Mouse (Mus musculus) lung, postnatal 36 days (tissue): ENCODE results near the gene Usp8.

Experiments used
- DNase-seq: peaks from one replicate; pipeline ENCODE4 v3.0.0; 2022; ENCODE audit warnings: mixed read lengths

The Usp8 gene

DNA sequence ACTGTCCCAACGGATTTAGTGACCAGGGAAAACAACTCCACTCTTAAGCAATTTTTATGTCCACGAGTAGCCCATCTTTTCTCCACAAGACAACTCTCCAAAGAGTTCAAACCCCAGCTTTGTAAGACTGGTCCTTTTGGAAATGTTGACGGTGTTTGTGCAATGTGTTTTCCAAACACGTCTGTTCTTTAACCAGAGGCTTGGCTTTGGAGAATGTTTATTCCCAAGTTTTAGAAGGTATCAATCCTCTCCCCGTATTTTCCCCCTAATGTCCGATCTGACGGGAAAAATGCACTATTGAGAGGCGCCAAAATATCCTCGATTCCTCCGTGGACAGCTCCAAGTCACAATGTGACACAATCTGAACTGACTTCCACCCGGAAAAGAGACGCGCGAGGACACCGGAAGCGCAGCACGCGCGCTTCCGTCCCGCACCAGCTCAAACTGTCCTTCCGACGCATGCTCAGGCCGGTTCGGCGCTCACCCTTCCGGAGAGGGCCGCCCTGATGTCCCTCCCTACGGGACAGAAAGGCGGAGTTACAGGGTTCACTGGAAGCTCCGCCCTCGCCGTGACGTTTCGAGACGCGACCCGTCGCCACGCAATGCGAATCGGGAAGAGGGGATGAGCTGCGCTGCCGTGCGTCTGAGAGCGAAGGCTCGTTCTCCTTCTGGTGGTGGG lies at the start of gene Usp8:
TSS of gene Usp8 (plus strand) at position 570 of the 679 bp plus-strand sequence.
- peak; percentile 99 for DNase-seq

DNA sequence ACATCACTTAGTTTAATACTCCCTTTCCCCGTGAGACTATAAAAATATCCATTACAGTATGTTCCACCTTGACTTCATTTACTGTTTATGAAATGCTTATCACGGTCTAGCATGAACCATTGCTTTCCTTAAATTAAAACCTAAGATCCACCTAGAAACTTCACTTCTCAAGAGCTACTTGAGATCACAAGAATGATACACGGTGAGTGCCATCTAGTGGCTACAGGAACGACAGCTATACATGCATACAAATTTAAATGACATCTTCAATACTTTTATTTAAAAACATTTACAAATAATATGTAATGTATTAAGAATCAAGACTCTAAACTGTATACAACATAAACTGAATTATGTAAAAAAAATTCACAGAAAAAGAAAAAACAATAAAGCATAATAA lies 43.6 kb upstream of the Usp8 start:
- DNase-seq: peak; percentile 78

DNA sequence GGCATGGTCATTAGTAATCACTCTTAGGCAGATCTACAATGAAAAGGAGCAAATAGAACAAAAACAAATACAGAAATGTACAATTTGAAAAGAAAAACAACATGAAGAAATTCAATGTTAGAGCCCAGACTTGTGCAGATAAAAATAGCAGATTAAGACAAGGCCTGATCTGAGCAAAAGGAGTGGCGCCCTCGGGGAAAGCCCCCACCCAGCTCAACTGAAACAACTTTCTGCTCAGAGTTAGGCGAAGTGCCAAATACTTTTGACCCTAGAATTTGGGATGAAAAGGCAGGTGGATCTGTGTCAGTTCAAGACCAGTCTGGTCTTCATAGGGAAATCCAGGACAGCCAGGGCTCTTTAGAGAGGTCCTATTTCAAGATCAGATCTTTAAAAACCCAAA lies 41.1 kb upstream of the Usp8 start:
- no peak for DNase-seq

DNA sequence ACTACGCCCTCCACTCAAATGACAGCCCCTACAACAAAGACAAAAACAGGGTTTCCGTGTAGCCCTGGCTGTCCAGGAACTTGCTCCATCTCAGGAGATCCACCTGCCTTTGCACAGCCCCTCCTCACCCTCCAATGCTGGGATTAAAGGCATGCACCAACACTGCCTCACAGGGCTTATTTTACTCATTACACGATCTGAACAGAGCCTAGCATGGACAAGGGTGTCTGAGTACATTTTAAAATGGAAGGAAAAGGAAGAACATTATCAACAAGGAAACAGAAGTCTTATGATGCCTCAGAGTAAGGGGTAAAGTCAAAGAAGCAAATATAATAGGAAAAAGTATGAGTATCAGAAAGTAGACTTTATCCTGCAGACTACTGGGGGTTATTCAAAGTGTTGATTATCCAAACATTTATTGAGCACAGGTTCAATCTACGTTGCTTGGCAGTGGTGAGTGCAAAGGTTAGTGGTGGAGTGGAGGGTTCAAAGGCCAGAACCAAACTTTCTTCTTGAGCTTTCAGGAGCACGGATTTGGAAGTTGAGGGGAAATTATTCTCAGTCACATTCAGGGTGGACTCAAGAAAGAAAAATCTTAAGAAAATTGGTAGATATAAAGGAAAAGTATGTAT lies 38.4 kb upstream of the Usp8 start:
- DNase-seq: no peak

- DNase-seq: no peak
Observed at GRCm38 (mm10) chr2:126673317-126674242, 33.5 kb upstream of the Usp8 start.

DNA sequence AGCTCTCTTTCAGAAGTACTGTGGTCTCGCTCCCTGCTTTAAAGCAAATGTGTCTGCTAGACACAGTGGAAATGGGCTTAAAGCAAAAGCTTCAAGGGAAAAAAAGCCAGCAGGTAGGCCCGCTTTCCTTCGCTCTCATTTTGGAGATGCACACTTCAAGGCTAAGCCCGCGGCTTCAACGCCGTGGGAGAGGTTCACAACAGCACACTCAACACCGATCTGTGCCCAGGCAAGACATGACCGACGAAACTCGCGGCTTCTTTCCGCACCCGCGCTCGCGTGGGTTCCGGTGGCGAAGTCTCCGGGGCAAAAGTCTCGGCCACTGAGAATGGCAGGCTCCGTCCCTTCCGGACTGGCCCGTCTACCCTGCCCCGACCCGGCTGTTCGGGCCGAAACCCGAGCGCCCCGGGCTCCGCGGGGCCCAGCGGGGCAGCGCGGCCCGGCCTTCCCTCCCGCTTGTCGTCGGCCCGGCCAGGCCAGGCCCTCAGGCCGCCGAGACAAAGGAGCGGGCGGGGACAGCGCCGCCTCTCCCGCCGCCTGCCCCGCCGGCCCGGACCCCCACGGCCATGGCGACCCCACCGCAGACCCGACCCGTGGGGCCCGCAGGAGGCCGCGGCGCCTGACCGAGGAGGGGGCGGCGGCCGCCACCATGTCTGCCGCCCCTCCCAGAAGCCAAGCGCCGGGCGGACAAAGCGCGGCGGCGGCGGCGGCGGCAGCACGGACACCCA lies 32.5 kb upstream of the Usp8 start:
- peak; percentile 47 for DNase-seq

GRCm38 (mm10) chr2:126675169-126676121 lies 31.7 kb upstream of the Usp8 start:
- DNase-seq: peak; percentile 86

DNA sequence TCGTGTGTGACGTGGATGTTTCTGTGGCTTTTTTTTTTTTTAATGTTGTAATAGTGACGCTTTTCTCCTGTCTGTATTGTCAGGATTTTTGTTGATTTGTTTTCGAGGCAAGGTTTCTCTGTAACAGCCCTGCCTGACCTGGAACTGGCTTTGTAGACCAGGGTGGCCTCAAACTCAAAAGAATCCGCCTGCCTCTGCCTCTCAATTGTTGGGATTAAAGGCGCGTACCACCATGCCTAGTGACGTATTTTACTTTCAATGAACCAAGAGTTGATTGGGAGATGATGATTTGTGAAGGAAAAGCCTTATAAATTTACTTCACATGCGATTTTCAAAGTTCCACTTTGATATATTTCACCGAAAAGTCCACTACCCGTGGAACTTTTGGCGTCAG lies 31.0 kb upstream of the Usp8 start, which contains the start of gene Gabpb1:
TSS of gene Gabpb1 (minus strand) at position 216 of the 394 bp plus-strand sequence.
- DNase-seq: no peak

GRCm38 (mm10) chr2:126677366-126677765 lies 29.8 kb upstream of the Usp8 start:
- DNase-seq: peak; percentile 54

DNA sequence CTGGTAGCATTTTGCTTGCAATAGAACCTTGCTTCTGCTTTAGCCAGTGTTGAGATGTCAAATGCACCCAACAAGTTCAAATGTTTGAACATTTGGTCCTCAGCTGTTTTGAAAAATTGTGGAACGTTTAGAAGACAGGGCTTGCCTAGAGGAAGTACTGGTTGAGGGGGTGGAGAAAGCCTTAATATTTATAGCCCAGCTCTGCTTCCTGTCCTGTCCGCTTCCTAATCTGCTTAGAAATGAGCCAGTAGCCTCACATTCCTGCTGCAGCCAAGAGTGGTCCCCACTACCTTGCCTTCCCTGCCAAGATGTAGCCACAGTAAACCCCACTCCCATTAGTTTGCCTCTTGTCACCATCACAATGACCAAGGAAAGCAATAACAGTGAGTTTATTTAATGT lies 24.8 kb upstream of the Usp8 start:
- no peak for DNase-seq

- no peak for DNase-seq
Observed at GRCm38 (mm10) chr2:126682937-126683336, 24.2 kb upstream of the Usp8 start.

DNA sequence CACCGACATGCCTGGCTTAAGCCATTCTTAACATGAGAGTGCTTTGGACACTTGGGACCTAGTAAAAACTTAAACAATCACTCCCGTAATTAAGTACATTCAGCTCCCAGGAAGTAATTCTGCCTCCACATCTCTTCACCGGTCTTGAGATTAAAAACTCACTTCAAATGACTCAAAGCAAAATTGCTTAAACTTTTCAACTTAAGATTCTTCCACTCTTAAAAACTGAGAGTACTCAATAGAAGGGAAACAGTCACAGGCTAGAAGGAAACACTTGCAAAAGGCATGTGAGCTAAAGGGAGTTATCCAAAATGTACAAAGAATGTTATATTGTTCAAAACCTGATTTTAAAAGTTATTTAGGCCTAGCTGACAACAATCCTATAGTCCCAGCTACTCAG lies 15.8 kb upstream of the Usp8 start:
- DNase-seq: peak; percentile 40

GRCm38 (mm10) chr2:126695285-126695684 lies 11.8 kb upstream of the Usp8 start:
- peak; percentile 76 for DNase-seq

DNA sequence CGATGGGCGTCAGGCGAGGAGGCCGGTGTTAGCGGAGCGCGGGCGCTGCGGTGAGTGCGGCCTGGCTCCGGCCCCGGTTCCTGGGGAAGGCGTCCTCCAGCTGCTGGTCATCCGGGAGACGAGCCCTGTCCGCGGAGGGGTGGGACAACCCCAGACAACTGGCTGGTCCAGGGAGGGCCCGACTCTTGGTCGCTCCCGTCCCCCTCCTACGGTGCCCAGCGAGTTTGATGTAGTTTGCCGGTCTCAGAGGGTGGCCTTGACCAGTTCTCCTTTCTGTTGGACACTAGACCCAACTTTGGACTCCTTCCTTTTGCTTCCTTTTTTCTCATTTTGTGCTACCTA lies 281 bp downstream of the Usp8 start:
- DNase-seq: no peak

- DNase-seq: no peak
Observed at GRCm38 (mm10) chr2:126708361-126708760, 1.2 kb downstream of the Usp8 start.

DNA sequence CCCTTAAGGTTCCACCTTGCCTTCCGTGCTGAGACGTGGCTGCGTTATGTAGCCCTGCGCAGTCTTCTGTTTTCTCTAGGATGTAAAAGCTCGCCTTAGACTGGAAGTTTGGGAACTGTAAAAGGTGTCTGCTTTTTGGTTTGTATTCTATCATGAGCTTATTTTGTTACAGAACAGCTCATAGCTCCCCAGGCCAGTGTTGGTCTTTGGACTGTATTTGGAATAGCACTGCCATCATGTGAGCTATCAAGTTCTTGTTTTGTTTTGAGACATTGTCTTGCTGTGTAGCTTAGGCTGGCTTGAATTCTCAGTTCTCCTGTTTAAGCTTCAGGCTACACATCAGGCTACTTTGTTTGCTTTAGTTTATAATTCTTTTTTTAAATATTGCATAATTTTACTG lies 5.4 kb downstream of the Usp8 start:
- DNase-seq: no peak

- no peak for DNase-seq
Observed at GRCm38 (mm10) chr2:126712950-126713349, 5.8 kb downstream of the Usp8 start.

GRCm38 (mm10) chr2:126729207-126729606 lies 22.1 kb downstream of the Usp8 start:
- no peak for DNase-seq

DNA sequence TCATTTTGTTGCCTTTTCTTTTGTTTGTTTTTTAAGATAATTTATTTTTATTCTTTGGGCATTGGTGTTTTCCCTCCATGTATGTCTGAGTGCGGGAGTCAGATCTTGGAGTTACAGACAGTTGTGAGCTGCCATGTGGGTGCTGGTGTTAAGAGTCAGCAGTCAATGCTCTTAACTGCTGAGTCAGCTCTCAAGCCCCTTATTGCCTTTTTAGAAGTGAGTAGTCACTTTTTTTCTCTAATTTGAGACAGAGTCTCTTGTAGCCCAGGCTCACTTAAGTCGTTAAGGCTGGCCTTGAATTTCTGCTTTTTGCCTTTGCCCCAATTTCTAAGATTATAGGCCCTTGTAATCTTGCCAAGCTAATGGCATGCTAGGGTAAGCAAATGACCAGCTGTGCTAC lies 23.4 kb downstream of the Usp8 start:
- DNase-seq: no peak

DNA sequence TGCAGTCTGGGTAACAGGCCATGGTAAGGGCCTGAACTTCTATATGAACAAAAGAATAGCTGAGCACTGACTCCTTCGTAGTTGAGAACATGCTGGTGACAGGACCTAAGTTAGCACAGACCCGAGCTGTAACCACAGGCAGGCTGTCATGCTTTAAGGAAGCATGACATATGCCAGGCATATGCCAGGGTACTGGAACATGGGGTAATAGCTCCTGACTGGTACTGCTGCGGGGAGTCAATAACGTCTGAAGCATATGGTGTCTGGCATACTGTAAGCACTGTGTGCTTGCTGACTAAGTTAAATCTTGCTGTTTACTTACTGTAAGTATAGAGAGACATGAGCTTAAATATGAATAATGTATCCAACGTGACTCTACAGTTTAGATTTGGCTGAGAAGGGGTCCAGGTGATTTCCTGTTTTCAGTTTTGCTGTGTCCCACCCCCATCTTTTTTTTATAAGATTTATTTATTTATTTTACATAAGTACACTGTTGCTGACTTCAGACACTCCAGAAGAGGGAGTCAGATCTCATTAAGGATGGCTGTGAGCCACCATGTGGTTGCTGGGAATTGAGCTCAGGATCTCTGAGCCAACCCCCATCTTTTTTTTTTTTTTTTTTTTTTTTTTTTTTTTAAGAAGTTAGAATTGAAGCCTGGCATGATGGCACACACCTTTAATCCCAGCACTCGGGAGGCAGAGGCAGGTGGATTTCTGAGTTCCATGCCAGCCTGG lies 28.4 kb downstream of the Usp8 start:
- no peak for DNase-seq

DNA sequence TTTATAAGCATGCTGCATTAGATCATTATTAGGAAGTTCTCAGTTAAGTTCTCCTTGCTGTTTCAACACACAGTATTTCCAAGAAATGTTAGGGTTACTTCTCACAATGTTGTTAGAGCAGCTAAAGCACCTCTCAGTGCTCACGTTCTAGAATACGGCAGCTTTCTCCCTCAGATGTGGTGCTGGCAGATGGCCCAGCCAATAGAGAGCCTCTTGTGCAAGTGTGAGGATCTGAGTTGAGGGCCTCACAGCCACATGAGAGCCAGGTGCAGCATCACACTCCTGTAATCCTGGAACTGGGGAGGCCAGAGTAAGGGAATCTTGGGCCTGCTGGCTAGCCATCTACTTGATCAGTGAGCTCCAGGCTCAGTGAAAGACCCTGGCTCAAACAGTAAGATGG lies 33.2 kb downstream of the Usp8 start:
- peak; percentile 80 for DNase-seq
